Mouse (Mus musculus) liver, adult 2 months (tissue): ENCODE data around the gene Atg16l2.

Experiments used
- CTCF ChIP-seq: fragments of 200-500 bp; IDR thresholded peaks from 2 replicates; pipeline ENCODE4 v1.5.1; 2011; ENCODE audit warnings: low read depth, low read length, control low read depth
- POLR2A ChIP-seq: fragments of 200-500 bp; IDR thresholded peaks from 2 replicates; pipeline ENCODE4 v1.6.1; 2011; ENCODE audit warnings: low read length, control low read depth; ENCODE audit not compliant: insufficient read depth; ENCODE audit errors: extremely low read depth

DNA sequence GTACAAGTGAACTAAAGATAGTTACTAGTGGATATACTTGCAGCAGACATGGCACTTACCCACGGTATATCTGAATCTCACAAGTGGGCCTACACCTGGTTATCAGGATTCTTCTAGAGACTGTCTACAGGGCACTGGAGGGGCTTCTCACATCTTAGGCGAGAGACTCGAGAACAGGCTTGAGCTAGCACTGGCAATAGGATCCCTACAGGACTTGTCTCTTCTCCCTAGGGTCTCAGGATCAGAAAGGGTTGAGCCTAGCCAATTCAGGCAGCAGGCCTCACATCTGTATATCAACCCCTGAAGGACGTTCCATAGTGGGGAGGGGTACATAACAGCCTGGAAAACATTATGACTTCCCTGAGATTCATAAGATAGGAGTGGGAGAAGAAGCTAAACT lies 15.2 kb downstream of the Atg16l2 start:
- TF ChIP-seq CTCF (no peak), POLR2A (no peak)
